Mouse (Mus musculus): ENCODE data around the gene Sp3.

- TF ChIP-seq CTCF (IDR thresholded peaks at IDR 0.05; ENCODE audit: low read depth) = no peak
- no peak for TF ChIP-seq EP300 (IDR thresholded peaks at IDR 0.05; ENCODE audit: low read depth)
Observed at GRCm38 (mm10) chr2:73007472-73007871, 27.2 kb upstream of the Sp3 start.
